Mouse (Mus musculus) liver, embryonic 14.5 days (tissue): ENCODE measurements around the gene Atp6v1fnb. TPM values are rescaled to one million over a fixed set of nuclear protein-coding genes. Genes with fewer than 3 reads are reported as not detected.

Experiments used
- ATAC-seq: fragments of 200-750 bp; cut with Nextera tagmentation; 2 replicates; pipeline ENCODE4 v1.8.0; 2017; ENCODE audit warnings: moderate number of reproducible peaks, mild to moderate bottlenecking, moderate library complexity; ENCODE audit not compliant: insufficient read depth
- DNase-seq, 3 experiments: peaks; one replicate each; pipeline ENCODE4 v3.0.0-alpha.2; 2012 to 2013; ENCODE audit warnings: low read depth in 3 of 3, low spot score in 3 of 3
- H3K27ac ChIP-seq: fragments of 300-500 bp; sonication (generic); 2 replicates; pipeline ENCODE4 v1.5.1; 2014; ENCODE audit warnings: moderate library complexity, mild to moderate bottlenecking, control low read depth, inconsistent platforms
- H3K27me3 ChIP-seq: fragments of 300-500 bp; sonication (generic); 2 replicates; pipeline ENCODE4 v1.6.1; 2014; ENCODE audit warnings: mild to moderate bottlenecking, low read length, moderate library complexity; ENCODE audit not compliant: control insufficient read depth, insufficient read depth
- H3K36me3 ChIP-seq: fragments of 300-500 bp; sonication (generic); replicated peaks from 2 replicates; pipeline ENCODE4 v1.6.1; 2014; ENCODE audit warnings: low read depth; ENCODE audit not compliant: control insufficient read depth, insufficient read depth
- H3K4me1 ChIP-seq, 2 experiments: fragments of 200-500 bp in 1 of 2; fragments of 300-500 bp in 1 of 2; sonication (generic) in 1 of 2; replicated peaks; 2 replicates each; pipeline ENCODE4 v1.6.1; 2012 to 2014; ENCODE audit warnings: antibody characterized with exemption in 1 of 2, inconsistent platforms in 1 of 2, low read length in 1 of 2; ENCODE audit not compliant: control insufficient read depth in 2 of 2, insufficient read depth in 2 of 2
- H3K4me2 ChIP-seq: fragments of 300-500 bp; sonication (generic); 2 replicates; pipeline ENCODE4 v1.6.1; 2014; ENCODE audit warnings: low read depth, mild to moderate bottlenecking, control low read depth, moderate library complexity
- H3K4me3 ChIP-seq, 2 experiments: fragments of 200-500 bp in 1 of 2; fragments of 300-500 bp in 1 of 2; sonication (generic) in 1 of 2; 2 replicates each; pipeline ENCODE4 v1.5.1; 2012 to 2014; ENCODE audit warnings: low read depth in 2 of 2, low read length in 2 of 2, mild to moderate bottlenecking in 2 of 2, control low read depth in 1 of 2, inconsistent platforms in 1 of 2, moderate library complexity in 1 of 2; ENCODE audit not compliant: insufficient read depth in 1 of 2
- H3K9ac ChIP-seq: fragments of 300-500 bp; sonication (generic); replicated peaks from 2 replicates; pipeline ENCODE4 v1.6.1; 2014; ENCODE audit warnings: mild to moderate bottlenecking, control low read depth, moderate library complexity
- H3K9me3 ChIP-seq: fragments of 300-500 bp; sonication (generic); 2 replicates; pipeline ENCODE4 v1.6.1; 2016; ENCODE audit warnings: low read length, mixed read lengths; ENCODE audit not compliant: control insufficient read depth
- CTCF ChIP-seq: IDR thresholded peaks from 2 replicates; pipeline ENCODE4 v1.5.1; 2016; ENCODE audit warnings: antibody characterized with exemption, low read depth, control low read depth
- EP300 ChIP-seq: IDR thresholded peaks from 2 replicates; pipeline ENCODE4 v1.6.1; 2016; ENCODE audit warnings: antibody characterized with exemption, low read depth
- WGBS: fragments of 180-500 bp; shearing (Covaris S2); extraction: QIAGEN DNeasy Blood & Tissue Kit; methylation state at CpG from one replicate; pipeline ENCODE4 v1.1.7; 2014; ENCODE audit not compliant: insufficient replicate concordance; 5-methylcytosine and 5-hydroxymethylcytosine counted together
- polyA plus RNA-seq, 2 experiments: library from polyadenylated mRNA; depleted of rRNA in 1 of 2; stranded (reverse) in 1 of 2; unstranded in 1 of 2; fragments of >200 nt; fragmentation: Nextera tagmentation in 1 of 2; extraction: Ambion mirVana in 1 of 2; gene quantifications; 2 replicates each; pipeline versions ENCODE4 v1.2.1 to v1.2.3; 2012 to 2014

The Atp6v1fnb gene
- polyA plus RNA-seq, 2 experiments: not detected

DNA sequence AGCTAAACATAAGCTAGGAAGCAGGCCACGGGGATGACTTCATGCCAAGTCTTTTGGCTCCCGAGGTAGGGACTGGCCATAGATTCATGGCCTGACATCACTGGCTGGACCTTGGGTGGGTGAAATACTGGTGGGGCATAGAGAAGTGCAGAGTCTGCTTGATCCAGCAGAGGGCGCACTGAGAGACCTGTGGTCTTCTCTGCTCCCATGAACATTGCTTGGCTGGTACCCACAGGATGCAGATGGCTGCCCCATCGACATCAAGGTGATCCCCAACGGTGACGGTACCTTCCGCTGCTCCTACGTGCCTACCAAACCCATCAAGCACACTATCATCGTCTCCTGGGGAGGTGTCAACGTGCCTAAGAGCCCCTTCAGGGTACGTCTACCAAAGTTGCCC, 26.5 kb upstream of the Atp6v1fnb start:
- H3K9me3 ChIP-seq: no peaks in the 10 kb centered on the region
- ATAC-seq (no peak), DNase-seq (no peak)
- no peaks in the 10 kb centered on the region for H3K36me3 ChIP-seq
- H3K4me3 ChIP-seq: no peak overlapping the region
- no peak overlapping the region for H3K4me2 ChIP-seq
- no peaks in the 10 kb centered on the region for H3K27me3 ChIP-seq
- no peak for TF ChIP-seq EP300
- peak; percentile 85 for TF ChIP-seq CTCF
- H3K27ac ChIP-seq: no peak overlapping the region
- WGBS: 50% methylated on average over 11 of the region's 11 CpGs
- H3K9ac ChIP-seq: no peak overlapping the region
- no peaks in the 10 kb centered on the region for H3K4me1 ChIP-seq

DNA sequence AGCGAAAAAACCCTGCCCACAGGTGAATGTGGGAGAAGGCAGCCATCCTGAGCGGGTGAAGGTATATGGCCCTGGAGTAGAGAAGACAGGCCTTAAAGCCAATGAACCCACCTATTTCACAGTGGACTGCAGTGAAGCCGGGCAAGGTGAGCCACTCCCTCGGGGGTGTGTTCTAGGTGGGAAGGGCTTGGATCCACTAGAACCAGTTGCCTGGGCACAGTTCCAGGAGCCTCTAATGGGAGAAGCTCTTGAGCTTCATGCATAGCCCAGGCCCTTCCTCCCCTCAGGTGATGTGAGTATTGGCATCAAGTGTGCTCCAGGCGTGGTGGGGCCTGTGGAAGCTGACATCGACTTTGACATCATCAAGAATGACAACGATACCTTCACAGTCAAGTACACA, 25.9 kb upstream of the Atp6v1fnb start:
- no peak for ATAC-seq
- DNase-seq: no peak
- H3K36me3 ChIP-seq: no peaks in the 10 kb centered on the region
- no peak overlapping the region for H3K4me3 ChIP-seq
- H3K9me3 ChIP-seq: no peaks in the 10 kb centered on the region
- no peak overlapping the region for H3K4me2 ChIP-seq
- no peaks in the 10 kb centered on the region for H3K27me3 ChIP-seq
- H3K4me1 ChIP-seq: no peaks in the 10 kb centered on the region
- 69% methylated on average over 7 of the region's 7 CpGs for WGBS
- no peak overlapping the region for H3K9ac ChIP-seq
- TF ChIP-seq EP300: no peak
- no peak for TF ChIP-seq CTCF
- H3K27ac ChIP-seq: no peak overlapping the region

DNA sequence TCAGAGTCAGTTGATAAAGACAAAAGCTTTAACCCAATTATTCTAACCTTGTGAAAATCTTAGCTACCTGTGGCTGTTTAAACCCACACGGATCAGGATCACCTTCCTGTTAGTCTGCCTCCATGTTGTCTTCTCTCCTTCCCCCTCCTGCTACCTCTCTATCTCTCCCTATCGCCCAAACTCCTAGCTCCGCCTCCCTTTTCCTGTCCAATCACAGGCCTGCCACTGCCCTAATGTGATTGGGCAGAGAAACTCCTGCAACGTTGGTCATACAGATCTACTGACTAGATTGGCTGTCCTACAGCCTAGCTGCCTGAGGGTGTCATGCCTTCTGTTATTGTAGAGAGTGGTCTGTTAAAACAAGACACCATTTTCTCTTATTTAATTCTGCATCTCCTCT, 21.4 kb upstream of the Atp6v1fnb start:
- Histone ChIP-seq H3K9ac (no peak overlapping the region), H3K4me1 (no peaks in the 10 kb centered on the region), H3K4me2 (no peak overlapping the region), H3K4me3 (no peak overlapping the region), H3K27ac (no peak overlapping the region), H3K9me3 (no peaks in the 10 kb centered on the region), H3K27me3 (no peaks in the 10 kb centered on the region), H3K36me3 (no peaks in the 10 kb centered on the region)
- DNase-seq (no peak), ATAC-seq (no peak)
- TF ChIP-seq CTCF: no peak
- TF ChIP-seq EP300: no peak
- 22% methylated on average over 4 of the region's 4 CpGs for WGBS

DNA sequence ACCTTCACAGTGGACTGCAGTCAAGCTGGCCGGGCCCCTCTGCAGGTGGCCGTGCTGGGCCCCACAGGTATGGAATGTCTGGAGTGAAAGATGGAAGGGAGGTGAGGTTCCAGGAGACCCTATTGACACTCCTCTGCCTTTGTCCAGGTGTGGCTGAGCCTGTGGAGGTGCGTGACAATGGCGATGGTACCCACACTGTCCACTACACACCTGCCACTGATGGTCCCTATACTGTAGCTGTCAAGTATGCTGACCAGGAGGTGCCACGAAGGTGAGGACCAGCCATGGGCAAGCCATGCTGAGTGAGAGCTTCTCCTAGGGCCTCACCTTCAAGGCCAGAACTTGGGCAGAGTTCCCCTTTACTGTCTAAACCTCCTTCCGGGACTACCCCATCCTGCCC, 20.6 kb upstream of the Atp6v1fnb start:
- TF ChIP-seq CTCF: no peak
- no peak for TF ChIP-seq EP300
- Histone ChIP-seq H3K4me3 (no peak overlapping the region), H3K9me3 (no peaks in the 10 kb centered on the region), H3K9ac (no peak overlapping the region), H3K36me3 (no peaks in the 10 kb centered on the region), H3K4me1 (no peaks in the 10 kb centered on the region), H3K4me2 (no peak overlapping the region), H3K27me3 (no peaks in the 10 kb centered on the region), H3K27ac (no peak overlapping the region)
- ATAC-seq (no peak), DNase-seq (no peak)
- WGBS: 79% methylated on average over 6 of the region's 6 CpGs

DNA sequence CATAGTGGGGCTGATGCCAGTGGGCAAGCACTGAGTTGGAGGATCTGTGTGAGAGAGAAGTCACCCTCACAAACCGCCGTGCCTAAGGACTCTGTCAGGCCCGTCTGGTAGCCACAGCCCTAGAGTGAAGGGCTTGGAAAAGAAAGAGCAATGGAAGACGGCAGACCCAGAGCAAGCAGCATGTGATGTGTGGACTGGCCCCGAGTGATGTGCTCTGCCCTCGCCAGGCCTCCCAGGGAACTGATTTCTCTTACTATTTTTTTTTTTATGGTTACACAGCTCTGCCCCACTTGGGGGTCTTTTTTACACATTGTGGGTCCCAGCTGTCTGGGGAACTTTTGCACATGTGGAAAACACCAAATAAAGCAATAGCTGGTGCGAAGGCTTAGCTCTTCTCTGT, 9.7 kb upstream of the Atp6v1fnb start:
- no peak for DNase-seq
- H3K4me1 ChIP-seq: no peaks in the 10 kb centered on the region
- no peaks in the 10 kb centered on the region for H3K27me3 ChIP-seq
- no peak for TF ChIP-seq EP300
- TF ChIP-seq CTCF: no peak
- H3K27ac ChIP-seq: no peak overlapping the region
- no peaks in the 10 kb centered on the region for H3K9me3 ChIP-seq
- H3K36me3 ChIP-seq: no peaks in the 10 kb centered on the region
- no peak overlapping the region for H3K9ac ChIP-seq
- no peak overlapping the region for H3K4me2 ChIP-seq
- H3K4me3 ChIP-seq: no peak overlapping the region
- WGBS: 49% methylated on average over 7 of the region's 7 CpGs
- ATAC-seq: no peak
